Mouse (Mus musculus): ENCODE measurements around the gene Hist1h2ad. TPM values are rescaled to one million over a fixed set of nuclear protein-coding genes. Genes with fewer than 3 reads are reported as not detected.
"Not testable (repeated sequence)": the region's sequence is repeated elsewhere in the genome, so short reads cannot be mapped to it uniquely, and the experiment has no call there.

The Hist1h2ad gene
- polyA plus RNA-seq, 1 experiment, result 3.0 TPM

GRCm38 (mm10) chr13:23551931-23552914 lies 22.0 kb upstream of the Hist1h2ad start:
- H3K4me1 ChIP-seq (ENCODE audit: control insufficient read depth, insufficient read depth, low read length), result peaks cover 3% of the 10 kb centered on the region; the same call in 1 of the 2 replicates
- no peak overlapping the region for H3K4me3 ChIP-seq (ENCODE audit: insufficient read depth, low read length)
- peak overlapping the region; percentile 45 for H3K27ac ChIP-seq (ENCODE audit: insufficient read depth, low read length)
- no peak for TF ChIP-seq CTCF (IDR thresholded peaks at IDR 0.05; ENCODE audit: borderline replicate concordance, insufficient read depth, low read length)
- no peak for TF ChIP-seq POLR2A (IDR thresholded peaks at IDR 0.05; ENCODE audit: low read depth, low read length)

- no peak for TF ChIP-seq CTCF (IDR thresholded peaks at IDR 0.05; ENCODE audit: borderline replicate concordance, insufficient read depth, low read length)
- no peak for TF ChIP-seq POLR2A (IDR thresholded peaks at IDR 0.05; ENCODE audit: low read depth, low read length)
- no peak within 1 kb of the TSS for H3K4me3 ChIP-seq (ENCODE audit: insufficient read depth, low read length)
- H3K4me1 ChIP-seq (ENCODE audit: control insufficient read depth, insufficient read depth, low read length), result peaks cover 3% of the 10 kb centered on the region; the same call in 1 of the 2 replicates
- peak within 1 kb of the TSS; percentile 45; the same call in 1 of the 2 replicates for H3K27ac ChIP-seq (ENCODE audit: insufficient read depth, low read length)
Measured at GRCm38 (mm10) chr13:23552962-23553361, 21.2 kb upstream of the Hist1h2ad start, which contains the start of gene Hist1h1d. Gene Hist1h1d, plus strand, starts transcription at chr13:23553262.

- H3K4me3 ChIP-seq (ENCODE audit: insufficient read depth, low read length), result no peak overlapping the region
- peaks cover 3% of the 10 kb centered on the region; the same call in 1 of the 2 replicates for H3K4me1 ChIP-seq (ENCODE audit: control insufficient read depth, insufficient read depth, low read length)
- peak overlapping the region; percentile 86 for H3K27ac ChIP-seq (ENCODE audit: insufficient read depth, low read length)
- TF ChIP-seq CTCF (IDR thresholded peaks at IDR 0.05; ENCODE audit: borderline replicate concordance, insufficient read depth, low read length), result no peak
- no peak for TF ChIP-seq POLR2A (IDR thresholded peaks at IDR 0.05; ENCODE audit: low read depth, low read length)
Measured at GRCm38 (mm10) chr13:23554393-23554792, 19.8 kb upstream of the Hist1h2ad start.

GRCm38 (mm10) chr13:23554925-23555838 lies 19.0 kb upstream of the Hist1h2ad start:
- peak overlapping the region; percentile 97 for H3K27ac ChIP-seq (ENCODE audit: insufficient read depth, low read length)
- H3K4me3 ChIP-seq (ENCODE audit: insufficient read depth, low read length), result peak overlapping the region; percentile 58
- TF ChIP-seq POLR2A (IDR thresholded peaks at IDR 0.05; ENCODE audit: low read depth, low read length) (peak; percentile 99), CTCF (IDR thresholded peaks at IDR 0.05; ENCODE audit: borderline replicate concordance, insufficient read depth, low read length) (no peak)
- H3K4me1 ChIP-seq (ENCODE audit: control insufficient read depth, insufficient read depth, low read length), result peaks cover 3% of the 10 kb centered on the region; the same call in 1 of the 2 replicates

GRCm38 (mm10) chr13:23555839-23556416 lies 18.3 kb upstream of the Hist1h2ad start:
- Histone ChIP-seq H3K27ac (ENCODE audit: insufficient read depth, low read length) (peak overlapping the region; percentile 97), H3K4me1 (ENCODE audit: control insufficient read depth, insufficient read depth, low read length) (peaks cover 3% of the 10 kb centered on the region; the same call in 1 of the 2 replicates), H3K4me3 (ENCODE audit: insufficient read depth, low read length) (peak overlapping the region; percentile 58)
- TF ChIP-seq POLR2A (IDR thresholded peaks at IDR 0.05; ENCODE audit: low read depth, low read length) (peak; percentile 91), CTCF (IDR thresholded peaks at IDR 0.05; ENCODE audit: borderline replicate concordance, insufficient read depth, low read length) (no peak)

GRCm38 (mm10) chr13:23556906-23557305 lies 17.3 kb upstream of the Hist1h2ad start:
- peak overlapping the region; percentile 62 for H3K27ac ChIP-seq (ENCODE audit: insufficient read depth, low read length)
- no peak for TF ChIP-seq POLR2A (IDR thresholded peaks at IDR 0.05; ENCODE audit: low read depth, low read length)
- TF ChIP-seq CTCF (IDR thresholded peaks at IDR 0.05; ENCODE audit: borderline replicate concordance, insufficient read depth, low read length), result no peak
- peak overlapping the region; percentile 17; the same call in 1 of the 2 replicates for H3K4me3 ChIP-seq (ENCODE audit: insufficient read depth, low read length)
- H3K4me1 ChIP-seq (ENCODE audit: control insufficient read depth, insufficient read depth, low read length), result peaks cover 3% of the 10 kb centered on the region; the same call in 1 of the 2 replicates

GRCm38 (mm10) chr13:23560699-23561098 lies 13.5 kb upstream of the Hist1h2ad start:
- not testable (repeated sequence) for H3K4me3 ChIP-seq (ENCODE audit: insufficient read depth, low read length)
- 0 out of 2 replicates have a peak overlapping the region, but pooled peaks have one; percentile 5 for H3K27ac ChIP-seq (ENCODE audit: insufficient read depth, low read length)

GRCm38 (mm10) chr13:23561531-23561882 lies 12.7 kb upstream of the Hist1h2ad start:
- not testable (repeated sequence) for H3K4me1 ChIP-seq (ENCODE audit: control insufficient read depth, insufficient read depth, low read length)
- peak overlapping the region; percentile 52 for H3K27ac ChIP-seq (ENCODE audit: insufficient read depth, low read length)
- H3K4me3 ChIP-seq (ENCODE audit: insufficient read depth, low read length), result peak overlapping the region; percentile 38

More at GRCm38 (mm10) chr13:23560699-23561098, 13.5 kb upstream of the Hist1h2ad start:
- H3K4me1 ChIP-seq (ENCODE audit: control insufficient read depth, insufficient read depth, low read length), result not testable (repeated sequence)

Measured in embryonic fibroblast, embryonic 13.5 days (primary cell).